Mouse (Mus musculus): ENCODE measurements around the gene Sdhc. TPM values are rescaled to one million over a fixed set of nuclear protein-coding genes. Genes with fewer than 3 reads are reported as not detected.

The Sdhc gene
- total and polyA plus RNA-seq, 2 experiments = 194 to 375 TPM

GRCm38 (mm10) chr1:171164258-171164657 is 13.9 kb upstream of the Sdhc start:
- H3K27ac ChIP-seq (replicated peaks; ENCODE audit: insufficient read depth, low read depth, low read length) = no peak overlapping the region
- no peak overlapping the region for H3K4me3 ChIP-seq (ENCODE audit: insufficient read depth, low read depth, low read length)
- no peaks in the 10 kb centered on the region for H3K79me2 ChIP-seq (ENCODE audit: control insufficient read depth, insufficient read depth, low read length)
- 34% methylated on average over 3 of the region's 3 CpGs for WGBS
- TF ChIP-seq POLR2A (IDR thresholded peaks at IDR 0.05; ENCODE audit: extremely low read depth, insufficient read depth, low read length) = no peak
- H3K36me3 ChIP-seq (ENCODE audit: control insufficient read depth, insufficient read depth, low read length) = no peaks in the 10 kb centered on the region
- H3K9ac ChIP-seq (ENCODE audit: low read depth, low read length) = peak overlapping the region; percentile 48; the same call in 1 of the 2 replicates
- peaks cover 13% of the 10 kb centered on the region for H3K4me1 ChIP-seq (ENCODE audit: control insufficient read depth, insufficient read depth, low read length)
- H3K27me3 ChIP-seq (ENCODE audit: control insufficient read depth, insufficient read depth, low read length) = no peaks in the 10 kb centered on the region
- DNase-seq (ENCODE audit: extremely low read depth, low read depth, low spot score) = peak; percentile 68

DNA sequence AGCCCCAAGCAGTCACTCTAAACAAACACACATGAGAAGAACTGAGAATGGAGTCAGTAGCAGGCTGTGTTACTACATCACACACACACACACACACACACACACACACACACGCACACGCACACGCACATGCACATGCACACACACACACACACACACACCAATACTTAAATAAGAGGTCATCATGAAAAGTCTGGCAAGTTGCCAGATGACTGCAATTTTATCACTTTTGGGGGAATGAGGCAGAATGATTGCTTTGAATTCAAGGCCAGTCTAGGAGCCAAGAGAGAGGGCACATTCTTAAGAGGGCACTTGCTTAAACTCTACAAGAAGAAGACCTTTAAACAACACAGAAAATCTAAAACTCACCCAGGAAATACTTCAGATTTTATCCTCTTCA is 12.1 kb upstream of the Sdhc start:
- Histone ChIP-seq H3K4me3 (ENCODE audit: insufficient read depth, low read depth, low read length) (no peak overlapping the region), H3K27me3 (ENCODE audit: control insufficient read depth, insufficient read depth, low read length) (no peaks in the 10 kb centered on the region), H3K36me3 (ENCODE audit: control insufficient read depth, insufficient read depth, low read length) (no peaks in the 10 kb centered on the region), H3K79me2 (ENCODE audit: control insufficient read depth, insufficient read depth, low read length) (no peaks in the 10 kb centered on the region), H3K9ac (ENCODE audit: low read depth, low read length) (no peak overlapping the region), H3K27ac (replicated peaks; ENCODE audit: insufficient read depth, low read depth, low read length) (no peak overlapping the region), H3K4me1 (ENCODE audit: control insufficient read depth, insufficient read depth, low read length) (peaks cover 3% of the 10 kb centered on the region)
- 74% methylated on average over 3 of the region's 3 CpGs for WGBS
- TF ChIP-seq POLR2A (IDR thresholded peaks at IDR 0.05; ENCODE audit: extremely low read depth, insufficient read depth, low read length) (no peak), CTCF (IDR thresholded peaks at IDR 0.05; ENCODE audit: low read depth, low read length) (no peak)
- no peak for DNase-seq (ENCODE audit: extremely low read depth, low read depth, low spot score)

GRCm38 (mm10) chr1:171159485-171159975 is 9.1 kb upstream of the Sdhc start:
- peaks cover 2% of the 10 kb centered on the region for H3K4me1 ChIP-seq (ENCODE audit: control insufficient read depth, insufficient read depth, low read length)
- WGBS = 9% methylated on average over 15 of the region's 15 CpGs
- peak; percentile 27 for DNase-seq (ENCODE audit: extremely low read depth, low read depth, low spot score)
- no peak overlapping the region for H3K27ac ChIP-seq (replicated peaks; ENCODE audit: insufficient read depth, low read depth, low read length)
- no peaks in the 10 kb centered on the region for H3K79me2 ChIP-seq (ENCODE audit: control insufficient read depth, insufficient read depth, low read length)
- H3K4me3 ChIP-seq (ENCODE audit: insufficient read depth, low read depth, low read length) = no peak overlapping the region
- no peaks in the 10 kb centered on the region for H3K36me3 ChIP-seq (ENCODE audit: control insufficient read depth, insufficient read depth, low read length)
- H3K9ac ChIP-seq (ENCODE audit: low read depth, low read length) = peak overlapping the region; percentile 48
- H3K27me3 ChIP-seq (ENCODE audit: control insufficient read depth, insufficient read depth, low read length) = no peaks in the 10 kb centered on the region
- TF ChIP-seq CTCF (IDR thresholded peaks at IDR 0.05; ENCODE audit: low read depth, low read length) = peak; percentile 74
- no peak for TF ChIP-seq POLR2A (IDR thresholded peaks at IDR 0.05; ENCODE audit: extremely low read depth, insufficient read depth, low read length)

DNA sequence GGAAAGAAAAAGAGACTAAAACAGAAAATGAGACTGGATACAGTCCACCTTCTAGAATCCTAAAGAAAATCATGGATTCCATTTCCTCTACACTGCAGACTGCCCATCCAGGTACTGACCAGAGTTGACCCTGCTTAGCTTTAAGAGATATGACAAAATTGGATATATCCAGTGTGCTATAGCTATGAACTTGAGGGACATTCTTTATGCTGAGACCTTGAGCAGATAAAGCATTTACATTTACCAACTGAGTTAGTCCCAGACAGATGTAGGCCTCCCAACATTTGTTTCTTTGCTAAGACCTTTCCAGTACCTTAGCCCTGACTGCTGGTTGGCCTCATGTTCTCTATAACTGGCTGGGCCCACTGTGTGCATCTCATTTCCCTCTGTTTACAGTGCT is 7.6 kb upstream of the Sdhc start:
- no peaks in the 10 kb centered on the region for H3K4me1 ChIP-seq (ENCODE audit: control insufficient read depth, insufficient read depth, low read length)
- no peaks in the 10 kb centered on the region for H3K27me3 ChIP-seq (ENCODE audit: control insufficient read depth, insufficient read depth, low read length)
- H3K27ac ChIP-seq (replicated peaks; ENCODE audit: insufficient read depth, low read depth, low read length) = no peak overlapping the region
- no peak overlapping the region for H3K9ac ChIP-seq (ENCODE audit: low read depth, low read length)
- H3K36me3 ChIP-seq (ENCODE audit: control insufficient read depth, insufficient read depth, low read length) = no peaks in the 10 kb centered on the region
- H3K79me2 ChIP-seq (ENCODE audit: control insufficient read depth, insufficient read depth, low read length) = no peaks in the 10 kb centered on the region
- H3K4me3 ChIP-seq (ENCODE audit: insufficient read depth, low read depth, low read length) = no peak overlapping the region
- TF ChIP-seq CTCF (IDR thresholded peaks at IDR 0.05; ENCODE audit: low read depth, low read length) (no peak), POLR2A (IDR thresholded peaks at IDR 0.05; ENCODE audit: extremely low read depth, insufficient read depth, low read length) (no peak)
- DNase-seq (ENCODE audit: extremely low read depth, low read depth, low spot score) = no peak

DNA sequence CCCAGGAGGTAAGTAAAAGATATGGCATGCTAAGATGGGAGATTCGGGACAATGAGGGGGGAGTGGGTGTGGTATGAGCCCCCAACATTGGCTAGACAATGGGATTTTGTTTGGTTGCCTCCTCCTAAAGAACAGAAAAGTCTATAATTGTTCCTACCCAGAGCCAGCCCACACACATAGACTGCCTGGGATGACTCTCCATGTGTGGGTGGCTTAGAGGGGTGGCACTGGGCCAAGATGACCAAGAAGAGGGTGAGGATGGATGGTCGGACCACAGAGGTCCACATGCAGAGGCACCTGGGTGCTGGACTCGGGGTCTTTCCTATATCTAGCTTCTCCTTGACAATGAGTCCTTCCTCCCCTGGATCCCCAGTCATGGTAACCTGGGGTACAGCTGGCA is 6.2 kb upstream of the Sdhc start:
- TF ChIP-seq CTCF (IDR thresholded peaks at IDR 0.05; ENCODE audit: low read depth, low read length) (no peak), POLR2A (IDR thresholded peaks at IDR 0.05; ENCODE audit: extremely low read depth, insufficient read depth, low read length) (no peak)
- Histone ChIP-seq H3K27ac (replicated peaks; ENCODE audit: insufficient read depth, low read depth, low read length) (no peak overlapping the region), H3K27me3 (ENCODE audit: control insufficient read depth, insufficient read depth, low read length) (no peaks in the 10 kb centered on the region), H3K36me3 (ENCODE audit: control insufficient read depth, insufficient read depth, low read length) (no peaks in the 10 kb centered on the region), H3K9ac (ENCODE audit: low read depth, low read length) (no peak overlapping the region), H3K4me3 (ENCODE audit: insufficient read depth, low read depth, low read length) (no peak overlapping the region), H3K79me2 (ENCODE audit: control insufficient read depth, insufficient read depth, low read length) (no peaks in the 10 kb centered on the region), H3K4me1 (ENCODE audit: control insufficient read depth, insufficient read depth, low read length) (no peaks in the 10 kb centered on the region)
- 67% methylated on average over 3 of the region's 3 CpGs for WGBS
- no peak for DNase-seq (ENCODE audit: extremely low read depth, low read depth, low spot score)

DNA sequence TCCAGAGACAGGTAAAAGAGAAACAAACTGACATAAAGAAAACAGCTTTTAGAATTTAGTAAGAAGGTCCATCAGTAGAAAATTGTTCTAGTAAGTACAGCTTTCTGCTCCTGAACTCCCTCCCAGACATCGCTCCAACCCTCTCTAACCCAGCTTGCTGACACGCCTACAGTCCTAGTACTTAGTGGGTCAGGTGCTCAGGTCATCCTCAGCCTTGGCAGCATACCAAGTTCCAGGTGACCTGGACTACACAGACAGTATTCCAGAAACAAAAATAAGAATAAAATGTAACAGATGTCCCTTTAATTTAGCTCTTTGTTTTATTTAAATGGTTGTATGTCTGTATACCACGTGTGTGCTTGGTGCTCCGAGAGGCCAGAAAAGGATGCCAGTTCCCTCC is 1.6 kb upstream of the Sdhc start:
- H3K9ac ChIP-seq (ENCODE audit: low read depth, low read length) = no peak overlapping the region
- H3K4me3 ChIP-seq (ENCODE audit: insufficient read depth, low read depth, low read length) = no peak overlapping the region
- H3K36me3 ChIP-seq (ENCODE audit: control insufficient read depth, insufficient read depth, low read length) = no peaks in the 10 kb centered on the region
- H3K27me3 ChIP-seq (ENCODE audit: control insufficient read depth, insufficient read depth, low read length) = no peaks in the 10 kb centered on the region
- H3K79me2 ChIP-seq (ENCODE audit: control insufficient read depth, insufficient read depth, low read length) = peaks cover 14% of the 10 kb centered on the region; the same call in 1 of the 2 replicates
- H3K27ac ChIP-seq (replicated peaks; ENCODE audit: insufficient read depth, low read depth, low read length) = no peak overlapping the region
- peaks cover 7% of the 10 kb centered on the region for H3K4me1 ChIP-seq (ENCODE audit: control insufficient read depth, insufficient read depth, low read length)
- peak; percentile 82 for DNase-seq (ENCODE audit: extremely low read depth, low read depth, low spot score)
- 43% methylated on average over 4 of the region's 4 CpGs for WGBS
- TF ChIP-seq CTCF (IDR thresholded peaks at IDR 0.05; ENCODE audit: low read depth, low read length) (no peak), POLR2A (IDR thresholded peaks at IDR 0.05; ENCODE audit: extremely low read depth, insufficient read depth, low read length) (no peak)
